Mouse (Mus musculus) erythroid progenitor cell, adult 5-6 weeks (primary cell): ENCODE data around the gene Mef2d. TPM values are rescaled to one million over a fixed set of nuclear protein-coding genes. Genes with fewer than 3 reads are reported as not detected.

Experiments used
- ATAC-seq: replicated peaks from 2 replicates; pipeline ENCODE4 v1.8.0; 2016; ENCODE audit warnings: moderate number of reproducible peaks, mild to moderate bottlenecking, moderate TSS enrichment, inconsistent platforms; ENCODE audit not compliant: poor library complexity, low FRiP score, severe bottlenecking
- total RNA-seq, 2 experiments: library from RNA; stranded (forward) in 1 of 2; stranded (reverse) in 1 of 2; fragments of 150-400 nt in 1 of 2; fragments of 186-747, 209-891 nt in 1 of 2; gene quantifications; 2 replicates each; pipeline versions ENCODE4 v1.2.3 to v1.2.4; 2015 to 2017; ENCODE audit warnings: low replicate concordance in 2 of 2

The Mef2d gene
- total RNA-seq, 2 experiments from 2014 or later = 16.9 to 36.9 TPM

DNA sequence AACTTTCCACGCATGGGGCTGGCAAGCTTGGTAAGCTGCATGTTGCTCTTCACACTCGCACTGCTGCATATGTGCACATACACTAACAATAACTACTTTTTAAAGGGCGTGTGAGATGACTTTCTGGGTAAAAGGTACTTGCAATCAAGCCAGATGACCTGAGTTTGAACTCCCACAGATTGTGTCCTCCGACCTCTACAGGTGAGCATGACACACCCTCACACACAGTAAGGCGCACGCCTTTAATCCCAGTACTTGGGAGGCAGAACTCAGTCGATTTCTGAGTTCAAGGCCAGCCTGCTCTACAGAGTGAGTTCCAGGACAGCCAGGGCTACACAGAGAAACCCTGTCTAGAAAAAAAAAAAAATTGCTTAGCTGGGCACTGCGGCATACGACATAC lies 5.8 kb upstream of the Mef2d start:
- no peak for ATAC-seq

DNA sequence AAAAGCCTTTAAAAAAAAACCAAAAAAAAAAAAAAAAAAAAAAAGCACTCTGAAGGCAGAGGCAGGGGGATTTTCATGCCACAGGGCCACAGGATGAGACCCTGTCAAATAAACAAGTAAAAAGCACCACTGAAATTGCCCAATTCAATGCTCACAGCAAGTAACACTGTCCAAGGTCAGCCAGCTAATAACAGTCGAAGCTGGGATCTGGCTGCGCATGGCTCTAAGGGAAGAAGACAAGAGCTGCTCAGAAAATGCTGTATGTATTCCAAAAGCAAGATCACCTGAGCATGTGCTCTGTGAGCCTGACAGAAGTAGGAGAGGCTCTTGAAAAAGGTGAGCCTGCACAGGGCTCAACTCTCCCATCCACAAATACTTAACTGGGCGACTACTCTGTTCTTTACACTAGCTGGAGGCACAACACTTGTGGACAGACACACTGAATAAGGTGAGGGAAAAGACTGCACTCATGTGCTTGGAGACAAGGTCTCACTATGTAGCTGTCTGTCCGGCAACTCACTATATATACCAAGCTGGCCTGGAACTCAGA lies 5.2 kb upstream of the Mef2d start:
- ATAC-seq = no peak

DNA sequence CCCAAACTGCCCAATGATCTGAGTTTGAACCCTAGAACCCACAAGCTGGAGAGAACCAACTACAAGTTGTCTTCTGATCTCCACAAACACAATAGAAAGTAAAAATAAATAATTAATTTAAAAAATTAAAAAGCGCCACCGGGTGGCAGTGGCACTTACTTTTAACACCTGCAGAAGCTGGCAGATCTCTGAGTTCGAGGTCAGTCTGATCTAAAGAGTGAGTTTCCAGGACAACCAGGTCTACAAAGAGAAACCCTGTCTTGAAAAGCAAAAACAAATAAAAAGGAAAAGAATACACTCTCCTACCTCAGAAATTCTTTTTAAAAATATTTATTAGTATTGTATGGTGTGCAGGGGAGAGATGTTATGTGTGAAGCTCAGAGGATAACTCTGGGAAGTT lies 4.4 kb upstream of the Mef2d start:
- ATAC-seq = no peak

DNA sequence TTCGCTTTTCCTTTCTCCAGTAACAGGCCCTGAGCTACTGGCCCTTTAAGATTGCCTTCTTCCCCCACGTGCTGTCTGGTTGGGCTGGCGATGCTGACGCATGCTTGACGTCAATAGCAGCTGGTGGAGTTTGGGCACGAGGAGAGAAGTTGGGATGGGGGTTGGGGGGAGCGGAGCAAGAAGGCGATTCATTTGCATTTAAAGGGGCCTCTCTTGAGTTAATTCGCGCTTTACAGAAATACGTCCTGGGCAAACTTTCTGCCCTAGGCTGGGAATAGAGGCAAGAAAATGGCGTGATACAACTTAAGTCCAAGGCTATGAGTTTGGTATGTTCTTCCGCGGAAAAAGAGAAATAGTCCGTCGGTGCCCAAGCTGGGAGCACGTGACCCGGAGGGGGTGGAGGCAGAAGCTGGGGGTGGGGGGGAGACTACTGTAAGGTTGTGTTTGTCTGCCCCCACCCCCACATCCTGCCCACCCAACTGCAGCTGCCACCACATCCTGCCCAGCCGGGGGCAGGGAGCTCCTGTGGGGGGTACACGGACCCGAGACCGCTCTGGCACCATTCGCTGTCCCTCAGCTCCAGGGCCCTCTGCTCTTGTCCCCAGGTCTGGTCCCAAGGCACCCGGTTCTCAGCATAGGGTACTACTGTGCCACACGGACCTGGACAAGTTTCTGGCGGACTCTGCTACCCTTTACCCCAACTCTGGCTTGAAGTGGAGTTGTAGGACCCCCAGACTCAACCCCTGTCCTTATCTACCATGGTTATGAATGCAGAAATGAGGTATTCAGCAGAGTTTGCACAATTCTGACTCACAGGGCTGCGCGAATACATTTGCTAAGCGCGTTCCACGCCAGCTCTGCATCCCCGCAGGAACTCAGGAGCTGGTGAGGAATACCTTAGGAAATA lies 3.6 kb upstream of the Mef2d start:
- no peak for ATAC-seq

DNA sequence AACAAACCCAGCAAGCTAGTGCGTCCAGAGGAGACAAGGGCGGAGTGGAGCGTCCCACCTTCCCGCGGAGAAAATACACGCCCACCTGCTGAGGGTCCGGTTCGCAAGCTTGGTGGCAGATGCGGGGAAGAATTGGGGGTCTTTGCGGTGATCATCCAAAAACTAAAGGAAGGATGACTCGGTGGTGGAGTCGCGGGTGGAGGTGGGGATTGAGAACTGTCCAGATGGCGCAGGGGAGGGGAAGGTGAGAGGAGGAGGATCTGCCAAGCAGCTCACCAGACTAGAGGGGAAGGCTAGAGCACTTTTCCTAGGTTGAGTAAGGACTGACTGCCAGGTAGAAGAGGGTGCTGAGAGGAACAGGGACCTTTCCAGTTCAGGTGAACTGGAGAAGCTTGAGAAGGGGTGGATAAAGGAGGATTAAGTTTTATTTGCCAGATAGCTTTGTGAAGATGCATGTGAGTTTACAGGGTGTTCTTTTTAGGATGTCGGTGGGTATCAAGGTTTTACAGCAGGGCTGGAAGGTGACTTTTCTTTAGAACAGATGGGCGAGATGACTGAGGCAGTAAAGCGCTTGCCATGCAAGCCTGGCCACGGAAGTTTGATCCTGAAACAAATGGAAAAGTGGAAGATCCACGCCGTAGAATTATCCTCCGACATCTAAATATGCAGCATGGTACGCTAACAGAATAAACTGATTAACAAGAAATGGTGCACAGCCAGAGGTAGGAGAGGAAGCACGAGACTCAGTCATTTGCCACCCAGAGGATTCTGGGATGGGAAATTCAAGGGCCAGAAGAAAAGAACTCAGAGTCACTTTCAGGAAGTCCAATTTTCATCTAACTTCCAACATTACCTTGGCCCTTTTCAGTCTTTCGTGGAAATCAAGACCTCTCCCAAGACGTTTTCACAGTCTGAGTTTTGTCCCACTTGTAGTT lies 2.7 kb upstream of the Mef2d start:
- no peak for ATAC-seq

DNA sequence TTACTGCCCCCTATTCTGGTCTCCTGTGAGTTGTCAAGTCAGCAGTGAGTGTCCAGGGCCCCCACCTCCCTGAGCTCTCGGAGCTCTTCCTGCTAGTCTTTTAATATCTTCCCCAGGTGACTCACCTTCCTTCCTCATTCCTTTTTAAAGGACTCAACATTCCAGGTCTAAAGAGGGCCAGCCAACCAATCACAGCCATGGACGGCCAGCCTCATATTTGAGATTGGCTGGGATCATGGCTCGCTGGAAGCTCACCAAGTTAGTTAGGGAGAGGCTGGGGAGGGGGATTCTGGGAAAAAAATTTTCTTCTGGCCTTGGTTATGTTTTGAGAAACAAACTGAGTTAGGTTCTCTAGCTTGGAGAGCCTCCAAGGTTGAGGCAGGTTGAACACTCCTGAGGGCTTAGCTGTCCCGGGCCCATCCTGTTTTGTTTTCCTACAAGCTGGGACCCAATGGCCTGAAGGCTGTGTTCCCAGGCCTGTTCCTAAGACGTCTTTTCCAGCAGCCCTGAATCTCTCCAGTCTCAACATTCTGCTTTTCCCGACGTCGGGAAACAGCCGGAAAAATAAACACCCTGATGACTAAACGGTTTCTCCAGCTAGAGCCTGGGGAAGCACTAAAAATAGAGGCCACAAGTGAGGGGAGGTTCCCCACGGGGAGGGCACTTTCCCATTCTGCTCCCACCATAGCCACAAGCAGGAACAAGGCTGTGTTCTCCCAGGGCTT lies 1.8 kb upstream of the Mef2d start:
- ATAC-seq = no peak

DNA sequence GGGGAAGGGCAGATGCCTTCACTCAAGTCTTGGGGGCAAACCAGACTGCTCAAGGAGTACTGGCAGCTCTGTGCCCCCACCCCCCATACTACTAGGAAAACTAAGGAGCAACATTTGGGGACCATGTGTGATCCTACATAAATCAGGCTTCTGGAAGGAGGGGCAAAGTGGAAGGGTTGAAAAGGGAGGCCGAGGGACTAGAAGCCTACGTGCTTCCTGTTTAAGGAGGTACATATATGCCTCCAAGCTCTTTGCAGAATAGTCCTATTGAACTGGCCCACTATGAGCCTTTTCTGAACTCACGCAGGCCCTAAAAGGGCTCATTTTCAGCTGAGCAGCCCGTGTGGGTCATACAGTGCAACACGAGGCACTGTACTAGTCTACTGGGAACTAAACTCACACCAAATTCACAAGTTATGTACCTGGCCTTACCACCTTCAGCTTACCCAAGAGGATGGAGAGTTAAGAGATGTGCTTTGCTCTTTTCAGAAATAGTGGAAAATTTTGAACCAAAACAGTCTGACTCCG lies 1.2 kb upstream of the Mef2d start:
- ATAC-seq = no peak

DNA sequence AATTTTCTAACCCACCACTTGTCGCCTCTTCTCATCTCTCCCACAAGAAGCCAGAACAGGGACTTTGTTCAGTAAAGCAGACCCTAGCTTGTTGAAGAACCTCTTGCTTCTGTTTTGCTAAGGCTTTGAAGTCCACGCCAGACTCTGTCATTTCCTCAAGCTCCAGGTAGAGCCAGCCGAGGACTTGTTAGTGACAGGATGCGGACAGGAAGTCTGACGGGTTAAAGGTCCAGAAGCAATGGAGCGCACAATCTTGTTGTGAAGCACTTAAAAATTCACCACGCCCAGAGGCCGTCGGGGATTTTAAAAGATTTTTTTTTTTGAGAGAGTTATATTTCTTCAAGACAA lies 759 bp upstream of the Mef2d start:
- no peak for ATAC-seq

DNA sequence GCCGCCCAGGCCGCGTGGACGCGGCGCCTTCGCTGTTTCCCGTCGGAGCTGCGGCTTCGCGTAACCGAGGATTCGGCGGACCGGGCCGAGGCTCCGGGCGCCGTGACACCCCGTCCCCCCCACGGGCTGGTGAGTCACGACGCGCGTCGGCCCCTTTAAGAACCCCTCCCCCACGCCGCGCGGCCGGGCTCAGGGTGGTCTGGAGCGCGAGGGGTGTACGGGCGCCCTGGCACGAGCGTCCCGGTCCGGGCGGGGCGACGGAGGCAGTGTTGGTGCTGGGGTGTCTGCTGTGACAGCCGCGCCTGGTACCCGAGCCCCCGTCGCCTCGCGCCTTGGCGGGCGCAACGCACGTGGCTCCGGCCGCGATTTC lies 359 bp downstream of the Mef2d start:
- no peak for ATAC-seq

DNA sequence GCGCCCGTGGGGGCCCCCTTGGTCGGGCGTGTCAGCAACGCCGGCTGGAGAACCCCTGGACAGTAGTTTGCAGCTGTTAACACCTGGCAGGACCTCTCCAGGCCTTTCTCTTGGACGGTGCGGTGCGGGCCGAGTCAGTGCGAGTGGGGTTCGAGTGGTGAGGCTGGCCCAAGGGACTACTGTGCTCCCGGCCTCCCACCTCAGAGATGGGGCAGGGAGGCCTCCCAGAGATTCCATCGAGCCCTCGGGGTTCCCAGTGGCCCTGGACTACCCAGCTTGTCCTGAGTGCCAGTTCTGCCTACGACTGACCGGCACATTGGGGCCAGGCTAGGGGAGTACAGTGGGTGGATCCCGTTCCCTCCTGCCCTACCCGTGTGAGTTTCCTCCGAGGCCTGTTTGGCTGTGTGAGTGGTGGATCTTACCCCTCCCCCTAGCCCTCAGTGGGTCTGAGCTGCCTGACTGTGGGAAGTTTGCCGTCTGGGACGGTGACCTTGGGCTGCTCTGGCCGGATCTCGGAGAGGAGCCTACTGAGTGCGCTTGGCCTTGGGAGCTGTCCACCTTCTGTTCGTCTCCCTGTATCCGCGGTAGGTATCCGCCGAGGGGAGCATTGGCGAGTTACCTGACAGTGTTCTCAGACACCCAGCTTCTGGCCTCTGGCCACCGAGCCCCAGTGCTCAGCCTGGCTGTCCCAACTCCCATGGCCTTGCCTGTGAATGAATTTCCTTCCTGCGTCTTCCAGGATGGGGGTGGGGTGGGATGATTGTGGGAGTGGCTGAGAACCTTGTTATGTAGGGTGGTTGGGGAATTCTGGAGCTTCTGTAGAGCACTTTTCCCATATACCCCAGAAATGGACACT lies 972 bp downstream of the Mef2d start:
- peak; percentile 12; the same call in 1 of the 2 replicates for ATAC-seq

DNA sequence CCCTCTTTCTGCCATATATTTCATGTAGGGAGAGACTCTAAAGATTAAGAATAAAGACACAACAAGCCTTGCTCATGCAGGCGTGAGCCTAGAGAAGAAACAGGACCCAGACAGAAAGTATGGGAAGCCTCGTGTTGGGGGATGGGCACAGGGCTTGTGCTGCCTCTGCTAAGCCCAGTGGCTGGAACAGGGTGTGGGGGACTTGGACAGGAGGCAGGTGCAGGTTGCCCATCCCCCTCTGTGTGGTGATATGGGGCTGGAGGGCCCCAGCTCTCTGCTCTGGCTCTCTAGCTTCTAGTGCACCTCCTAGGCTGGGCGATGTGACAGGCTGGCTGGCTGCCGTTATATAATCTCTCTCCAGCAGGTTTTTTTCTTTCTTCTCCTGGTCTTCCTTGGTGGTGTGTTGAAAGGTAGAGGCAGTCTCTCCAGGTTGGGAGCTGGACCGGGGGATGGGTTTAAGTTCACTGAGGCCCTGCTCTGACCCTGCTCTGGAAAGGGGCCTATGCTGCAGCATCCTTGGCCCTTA lies 1.9 kb downstream of the Mef2d start:
- no peak for ATAC-seq

DNA sequence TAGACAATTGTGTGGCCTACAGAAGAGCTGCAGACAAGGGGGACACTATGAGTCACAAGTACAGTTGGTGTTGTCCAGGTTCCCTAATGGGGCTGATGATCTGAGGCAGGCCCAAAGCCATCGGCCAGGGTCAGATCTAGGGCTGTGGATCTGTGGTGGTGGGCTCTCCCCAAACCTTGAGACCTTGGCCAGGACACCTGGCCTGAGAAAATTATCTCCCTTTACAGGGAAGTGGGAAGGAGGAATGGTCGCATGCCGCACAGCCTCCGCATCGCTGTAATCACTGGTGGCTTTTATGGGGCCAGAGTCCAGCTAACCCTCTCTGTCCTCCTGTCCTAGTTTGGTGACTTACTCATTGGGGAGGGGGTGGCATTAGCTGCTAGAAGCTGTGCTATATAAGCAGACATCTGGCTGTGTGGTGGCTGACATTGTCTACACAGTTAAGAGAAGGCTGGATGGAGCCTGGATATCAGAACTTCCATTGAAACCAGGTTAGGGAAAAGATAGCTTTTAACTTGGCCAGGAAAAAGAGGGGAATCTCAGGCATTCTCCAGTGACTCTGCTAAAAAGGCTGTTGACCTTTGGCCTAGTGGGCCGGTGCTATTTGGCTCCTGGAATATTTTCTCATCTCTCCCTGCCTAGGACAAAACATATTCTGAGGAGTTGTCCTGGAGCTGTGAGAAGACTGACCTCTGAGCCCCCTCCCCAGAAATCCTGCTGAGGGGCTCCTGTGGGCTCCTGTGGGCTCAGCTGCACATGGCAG lies 2.7 kb downstream of the Mef2d start:
- ATAC-seq = no peak

DNA sequence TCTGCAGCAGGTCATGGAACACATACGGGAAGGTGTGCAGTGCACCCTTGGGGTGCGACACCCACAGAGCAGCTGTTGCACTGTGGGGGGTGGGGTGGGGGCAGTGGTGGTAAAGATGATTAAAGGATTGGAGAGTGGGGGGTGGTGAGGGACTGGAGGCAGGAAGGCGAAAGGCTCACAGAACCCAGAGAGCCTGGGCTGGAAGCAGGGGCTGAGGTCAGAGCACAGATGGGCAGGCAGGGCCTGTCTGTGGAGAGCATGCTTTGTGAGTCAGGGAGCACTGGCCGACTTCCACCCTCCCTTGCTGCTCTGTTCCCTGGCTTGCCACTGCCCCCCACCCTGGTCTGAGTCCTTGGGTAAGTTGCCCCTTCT lies 3.2 kb downstream of the Mef2d start:
- ATAC-seq = no peak

DNA sequence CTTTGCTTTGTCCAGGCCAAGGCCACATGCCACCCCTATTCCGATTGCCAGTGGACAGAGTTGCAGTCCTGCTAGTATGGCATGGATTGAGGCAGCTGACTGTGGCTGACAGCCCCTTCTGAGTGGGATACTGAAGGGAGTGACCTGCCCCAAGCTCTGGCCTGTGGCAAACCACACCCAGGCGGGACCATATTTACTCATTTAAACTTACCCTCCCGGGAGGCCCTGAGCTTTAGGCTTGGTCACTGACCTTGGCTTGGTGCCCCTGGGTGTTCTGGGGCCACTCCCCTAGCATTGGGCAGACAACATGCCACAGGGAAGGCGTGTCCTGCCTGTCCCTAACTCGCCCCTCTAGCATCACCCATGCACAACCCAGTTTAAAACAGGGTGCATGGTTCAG lies 3.8 kb downstream of the Mef2d start:
- ATAC-seq = peak; percentile 68

DNA sequence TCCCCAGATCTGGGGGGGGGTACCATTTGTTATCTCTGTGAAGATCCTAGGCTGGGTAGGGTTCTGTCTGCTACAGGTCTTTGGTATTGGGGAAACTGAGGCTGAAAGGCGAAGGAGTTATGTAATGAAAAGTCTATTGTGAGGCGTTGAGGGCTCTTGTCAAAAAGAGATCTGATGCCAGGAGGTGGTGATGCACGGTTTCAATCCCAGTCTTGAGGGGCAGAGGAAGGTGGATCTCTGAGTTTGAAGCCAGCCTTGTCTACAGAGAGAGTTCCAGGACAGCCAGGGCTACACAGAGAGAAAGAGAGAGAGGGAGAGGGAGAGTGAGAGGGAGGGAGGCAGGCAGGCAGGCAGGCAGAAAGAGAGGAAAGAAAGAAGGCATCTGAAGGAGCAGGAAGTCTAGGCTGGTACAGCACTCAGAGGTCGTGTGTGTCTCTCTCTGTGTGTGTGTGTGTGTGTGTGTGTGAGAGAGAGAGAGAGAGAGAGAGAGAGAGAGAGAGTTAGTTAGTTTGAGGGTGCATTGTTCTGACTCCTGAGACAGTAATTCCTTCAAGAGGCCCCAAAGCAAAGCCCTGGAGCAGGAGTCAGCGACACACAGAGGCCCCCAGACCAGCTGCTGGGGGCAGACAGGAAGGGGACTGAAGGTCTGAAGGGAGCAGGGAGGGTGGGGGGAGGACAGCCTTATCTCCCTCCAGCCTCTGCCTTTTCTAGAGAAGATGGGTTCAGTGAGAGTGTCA lies 4.4 kb downstream of the Mef2d start:
- no peak for ATAC-seq

DNA sequence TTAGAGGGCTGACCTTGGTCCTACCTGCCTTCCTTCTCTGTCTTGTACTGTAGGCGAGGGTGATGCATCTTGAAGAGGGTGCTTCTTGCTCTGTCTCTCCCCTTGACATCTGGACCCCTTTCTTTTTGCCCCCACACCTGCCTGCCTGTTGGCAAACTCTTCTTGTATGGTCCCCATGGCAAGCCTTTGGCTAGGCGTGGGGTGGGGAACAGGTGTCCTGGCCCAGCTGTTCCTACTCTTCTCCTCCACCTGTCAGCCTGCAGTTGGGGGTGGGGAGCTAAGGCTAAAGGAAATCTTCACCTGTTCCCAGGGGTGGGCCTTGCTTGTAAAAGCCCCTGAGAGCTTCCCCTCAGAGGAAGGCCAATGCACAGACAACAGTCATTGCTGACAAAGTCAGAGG lies 5.3 kb downstream of the Mef2d start:
- ATAC-seq = no peak

DNA sequence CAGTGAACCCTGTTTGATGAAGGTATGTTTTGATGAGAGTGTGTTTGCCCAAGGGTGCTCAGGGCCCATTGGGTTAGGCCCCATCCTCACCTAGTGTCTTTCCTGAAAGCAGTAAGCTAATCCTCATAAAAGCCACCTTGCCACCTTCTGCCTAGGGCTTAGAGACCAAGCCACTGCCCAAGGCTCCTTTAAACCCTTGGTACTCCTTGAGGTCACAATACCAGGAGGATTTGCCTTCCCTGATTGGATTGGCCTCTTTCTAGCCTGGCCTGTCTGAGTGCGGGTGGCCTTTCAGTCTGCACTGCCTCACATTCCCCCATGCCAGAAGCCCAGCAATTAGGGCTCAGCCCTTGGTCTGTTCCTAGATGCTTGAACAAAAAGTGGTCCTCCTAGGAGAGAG lies 5.7 kb downstream of the Mef2d start:
- no peak for ATAC-seq
